Mouse (Mus musculus) hindbrain, embryonic 11.5 days (tissue): ENCODE data around the gene Mrpl18. TPM values are rescaled to one million over a fixed set of nuclear protein-coding genes. Genes with fewer than 3 reads are reported as not detected.
"Not testable (repeated sequence)": the region's sequence is repeated elsewhere in the genome, so short reads cannot be mapped to it uniquely, and the experiment has no call there.

Experiments used
- ATAC-seq: fragments of 200-750 bp; cut with Nextera tagmentation; 2 replicates; pipeline ENCODE4 v1.8.0; 2017; ENCODE audit warnings: mild to moderate bottlenecking, moderate TSS enrichment, moderate library complexity; ENCODE audit not compliant: low FRiP score
- DNase-seq: peaks from one replicate; pipeline ENCODE4 v3.0.0-alpha.2; 2015; ENCODE audit warnings: low spot score
- H3K27ac ChIP-seq: fragments of 300-500 bp; sonication (generic); 2 replicates; pipeline ENCODE4 v1.5.1; 2014; ENCODE audit warnings: mild to moderate bottlenecking, low read depth, low read length
- H3K27me3 ChIP-seq: fragments of 300-500 bp; sonication (generic); 2 replicates; pipeline ENCODE4 v1.6.1; 2014; ENCODE audit warnings: mild to moderate bottlenecking, low read length, moderate library complexity, mixed read lengths; ENCODE audit not compliant: control insufficient read depth, insufficient read depth
- H3K36me3 ChIP-seq: fragments of 300-500 bp; sonication (generic); 2 replicates; pipeline ENCODE4 v1.6.1; 2014; ENCODE audit warnings: mild to moderate bottlenecking, low read length, moderate library complexity, mixed read lengths; ENCODE audit not compliant: control insufficient read depth, insufficient read depth
- H3K4me1 ChIP-seq: fragments of 300-500 bp; sonication (generic); replicated peaks from 2 replicates; pipeline ENCODE4 v1.6.1; 2014; ENCODE audit warnings: low read length, mixed read lengths; ENCODE audit not compliant: control insufficient read depth, insufficient read depth
- H3K4me2 ChIP-seq: fragments of 300-500 bp; sonication (generic); replicated peaks from 2 replicates; pipeline ENCODE4 v1.6.1; 2014; ENCODE audit warnings: mild to moderate bottlenecking, low read depth, low read length
- H3K4me3 ChIP-seq: fragments of 300-500 bp; sonication (generic); 2 replicates; pipeline ENCODE4 v1.5.1; 2014; ENCODE audit warnings: low read depth, low read length
- H3K9ac ChIP-seq: fragments of 300-500 bp; sonication (generic); 2 replicates; pipeline ENCODE4 v1.6.1; 2014; ENCODE audit warnings: low read depth, low read length
- H3K9me3 ChIP-seq: fragments of 300-500 bp; sonication (generic); 2 replicates; pipeline ENCODE4 v1.6.1; 2016; ENCODE audit warnings: low read length; ENCODE audit not compliant: control insufficient read depth
- WGBS: fragments of 180-500 bp; shearing (Covaris S2); extraction: QIAGEN DNeasy Blood & Tissue Kit; methylation state at CpG from one replicate; pipeline ENCODE4 v1.1.7; 2014; 5-methylcytosine and 5-hydroxymethylcytosine counted together
- polyA plus RNA-seq: library from polyadenylated mRNA; unstranded; fragments of >200 nt; fragmentation: Nextera tagmentation; extraction: Ambion mirVana; gene quantifications from 2 replicates; pipeline ENCODE4 v1.2.1, GENCODE M21; 2014

Gene Mrpl18
- polyA plus RNA-seq, 1 experiment from 2014 or later: 171 TPM

GRCm38 (mm10) chr17:12903372-12904333, 12.5 kb downstream of the Mrpl18 start:
- H3K4me1 ChIP-seq: peaks cover 4% of the 10 kb centered on the region; the same call in 1 of the 2 replicates
- H3K9me3 ChIP-seq: no peaks in the 10 kb centered on the region
- peak; percentile 40; the same call in 1 of the 2 replicates for ATAC-seq
- H3K36me3 ChIP-seq: no peaks in the 10 kb centered on the region
- H3K4me2 ChIP-seq: no peak overlapping the region
- H3K4me3 ChIP-seq: no peak overlapping the region
- no peak overlapping the region for H3K27ac ChIP-seq
- no peak overlapping the region for H3K9ac ChIP-seq
- no peak for DNase-seq
- no peaks in the 10 kb centered on the region for H3K27me3 ChIP-seq
- 48% methylated on average over 11 of the region's 12 CpGs for WGBS

DNA sequence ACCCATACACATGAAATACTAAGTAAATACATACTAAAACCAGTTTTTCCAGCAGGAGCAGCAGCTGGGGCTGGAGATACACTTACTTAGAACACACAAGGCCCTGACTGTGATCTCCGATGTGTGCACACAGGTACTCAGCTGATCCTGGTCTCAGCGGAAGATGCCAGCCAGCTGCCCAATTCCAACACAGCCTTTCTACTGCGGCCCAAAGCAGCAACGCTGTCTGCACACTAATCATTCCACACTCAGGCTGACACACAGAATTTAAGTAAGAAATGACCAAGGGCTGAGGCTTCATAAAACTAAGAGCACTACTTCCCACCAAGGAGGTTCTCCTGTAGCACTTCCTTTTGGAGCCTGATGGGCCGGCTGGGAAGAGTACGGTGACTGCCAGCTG, 13.9 kb downstream of the Mrpl18 start:
- no peaks in the 10 kb centered on the region for H3K9me3 ChIP-seq
- H3K27ac ChIP-seq: no peak overlapping the region
- no peaks in the 10 kb centered on the region for H3K36me3 ChIP-seq
- H3K9ac ChIP-seq: no peak overlapping the region
- H3K4me3 ChIP-seq: no peak overlapping the region
- DNase-seq (no peak), ATAC-seq (no peak)
- 97% methylated on average over 6 of the region's 6 CpGs for WGBS
- H3K4me1 ChIP-seq: peaks cover 4% of the 10 kb centered on the region; the same call in 1 of the 2 replicates
- H3K4me2 ChIP-seq: no peak overlapping the region
- no peaks in the 10 kb centered on the region for H3K27me3 ChIP-seq

DNA sequence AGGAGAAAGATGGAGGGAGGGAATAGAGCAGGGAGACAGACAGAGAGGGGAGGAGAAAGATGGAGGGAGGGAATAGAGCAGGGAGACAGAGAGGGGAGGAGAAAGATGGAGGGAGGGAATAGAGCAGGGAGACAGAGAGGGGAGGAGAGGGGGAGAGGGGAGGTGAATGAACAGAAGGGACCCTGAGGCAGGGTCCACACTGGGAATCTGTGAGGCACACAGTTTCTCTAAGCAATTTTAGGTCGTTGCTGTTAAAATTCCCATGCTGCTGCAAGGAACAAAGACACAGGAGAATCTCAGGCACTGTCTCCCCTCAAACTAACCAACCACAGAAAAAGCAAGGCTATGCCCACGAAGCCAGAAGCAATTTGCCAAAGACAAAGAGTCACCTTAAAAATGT, 17.5 kb downstream of the Mrpl18 start:
- H3K36me3 ChIP-seq, ATAC-seq, H3K27ac ChIP-seq, H3K27me3 ChIP-seq, DNase-seq, H3K9ac ChIP-seq, H3K4me2 ChIP-seq, H3K4me1 ChIP-seq, H3K4me3 ChIP-seq, H3K9me3 ChIP-seq: not testable (repeated sequence)
- 32% methylated on average over 2 of the region's 2 CpGs for WGBS

DNA sequence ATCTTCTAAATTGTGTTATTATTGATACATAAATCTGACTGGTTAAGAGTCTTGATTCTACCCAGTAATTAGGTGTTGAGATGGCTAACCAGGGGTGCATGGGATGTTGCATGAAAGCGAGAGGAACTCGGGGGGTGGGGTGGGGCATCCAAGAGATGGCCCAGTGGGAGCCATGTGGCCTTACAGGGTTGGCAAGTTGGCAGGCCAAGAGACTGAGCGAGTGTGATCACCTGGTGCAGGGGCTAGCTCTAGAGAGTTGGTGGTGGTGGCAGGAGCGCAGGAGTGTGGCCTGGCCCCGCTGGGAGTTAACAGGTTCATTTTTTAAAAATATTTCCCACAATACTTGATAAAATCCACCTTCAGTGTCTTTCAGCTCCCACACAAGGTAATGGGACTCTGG, 18.5 kb downstream of the Mrpl18 start:
- no peak overlapping the region for H3K9ac ChIP-seq
- no peak overlapping the region for H3K4me2 ChIP-seq
- no peaks in the 10 kb centered on the region for H3K27me3 ChIP-seq
- H3K9me3 ChIP-seq: no peaks in the 10 kb centered on the region
- H3K4me3 ChIP-seq: no peak overlapping the region
- DNase-seq (no peak), ATAC-seq (no peak)
- WGBS: 76% methylated on average over 5 of the region's 5 CpGs
- no peaks in the 10 kb centered on the region for H3K36me3 ChIP-seq
- no peaks in the 10 kb centered on the region for H3K4me1 ChIP-seq
- H3K27ac ChIP-seq: no peak overlapping the region

DNA sequence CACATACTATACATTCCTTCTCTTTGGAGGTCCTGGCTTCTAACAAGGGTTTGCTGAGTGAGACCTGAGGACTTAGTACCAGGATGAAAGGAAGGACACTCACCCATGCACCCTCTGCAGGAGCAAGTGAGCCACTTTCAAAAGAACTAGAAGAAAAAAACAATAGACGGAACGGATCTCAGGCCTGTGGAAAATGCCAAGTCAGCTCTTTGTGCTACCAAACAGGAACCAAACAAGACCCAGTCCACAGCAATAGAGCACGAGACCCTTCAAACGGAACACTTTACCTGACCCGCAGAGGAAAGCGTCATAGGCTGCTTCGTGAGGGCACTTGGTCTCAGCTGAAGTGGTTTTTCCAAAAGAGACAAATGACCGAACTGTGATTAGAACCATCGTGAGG, 24.1 kb downstream of the Mrpl18 start:
- Histone ChIP-seq H3K4me2 (no peak overlapping the region), H3K9ac (no peak overlapping the region), H3K36me3 (no peaks in the 10 kb centered on the region; the same call in 1 of the 2 replicates), H3K4me3 (no peak overlapping the region), H3K27me3 (no peaks in the 10 kb centered on the region), H3K4me1 (no peaks in the 10 kb centered on the region), H3K27ac (no peak overlapping the region), H3K9me3 (no peaks in the 10 kb centered on the region)
- WGBS: 92% methylated on average over 9 of the region's 9 CpGs
- DNase-seq (no peak), ATAC-seq (no peak)

DNA sequence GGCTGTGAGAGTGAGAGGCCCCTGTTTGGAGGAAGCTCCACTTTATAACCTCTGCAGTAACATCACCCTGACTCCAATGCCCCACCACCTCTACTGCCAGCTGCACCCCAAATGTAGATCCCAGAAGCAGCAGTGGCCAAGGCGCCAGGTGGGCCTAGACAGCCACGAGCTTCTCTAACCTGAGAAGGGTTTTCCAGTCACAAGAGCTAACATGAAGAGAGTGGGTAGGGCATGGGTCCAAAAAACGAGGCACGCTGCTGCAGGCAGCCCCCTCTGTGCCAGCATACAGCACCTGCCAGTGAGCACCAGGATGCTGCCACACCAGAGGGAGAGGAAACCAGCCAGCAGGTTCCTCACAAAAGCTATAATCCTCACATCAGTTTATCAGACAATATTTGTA, 25.1 kb downstream of the Mrpl18 start:
- ATAC-seq (no peak), DNase-seq (no peak)
- H3K9ac ChIP-seq: no peak overlapping the region
- H3K27me3 ChIP-seq: no peaks in the 10 kb centered on the region
- 95% methylated on average over 4 of the region's 4 CpGs for WGBS
- no peaks in the 10 kb centered on the region for H3K4me1 ChIP-seq
- no peaks in the 10 kb centered on the region for H3K9me3 ChIP-seq
- H3K27ac ChIP-seq: no peak overlapping the region
- H3K4me3 ChIP-seq: no peak overlapping the region
- H3K4me2 ChIP-seq: no peak overlapping the region
- H3K36me3 ChIP-seq: no peaks in the 10 kb centered on the region; the same call in 1 of the 2 replicates

DNA sequence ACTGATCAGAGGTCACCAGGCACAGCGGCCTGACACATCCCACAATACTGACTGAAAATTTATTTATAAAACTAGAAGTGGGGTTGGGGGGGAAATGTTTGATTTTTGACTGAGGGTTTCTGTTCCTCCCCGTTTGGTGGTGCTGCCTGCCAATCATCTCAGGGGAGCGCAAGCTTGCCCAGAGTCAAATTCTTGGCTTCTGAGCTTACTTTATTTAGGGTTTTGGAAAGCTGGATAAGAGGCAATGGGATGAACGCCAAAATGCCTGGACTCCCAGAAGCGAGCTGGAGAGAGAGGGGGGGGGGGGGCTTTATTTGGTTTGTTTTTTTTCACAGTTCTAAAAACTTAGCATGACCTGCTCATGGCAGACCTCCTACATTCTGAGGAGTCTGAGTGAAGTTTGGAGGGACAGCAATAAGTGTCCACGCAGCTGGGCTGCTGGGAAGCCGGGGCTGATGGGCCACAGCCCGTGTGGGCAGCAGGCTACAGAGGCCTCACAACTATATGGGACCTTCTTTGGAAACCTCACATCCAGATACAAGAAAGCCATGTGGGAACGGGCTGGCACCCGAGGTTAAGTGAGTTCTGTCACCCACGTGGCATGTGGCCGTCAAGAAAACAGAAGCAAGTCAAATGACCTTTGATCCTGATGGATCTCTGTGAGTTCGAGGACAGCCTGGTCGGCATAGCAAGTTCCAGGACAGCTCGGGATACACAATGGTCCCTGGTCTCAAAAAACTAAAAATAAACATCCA, 28.9 kb downstream of the Mrpl18 start:
- 85% methylated on average over 15 of the region's 15 CpGs for WGBS
- no peak overlapping the region for H3K9ac ChIP-seq
- no peaks in the 10 kb centered on the region for H3K27me3 ChIP-seq
- DNase-seq: no peak
- no peak overlapping the region for H3K4me2 ChIP-seq
- no peaks in the 10 kb centered on the region; the same call in 1 of the 2 replicates for H3K36me3 ChIP-seq
- H3K9me3 ChIP-seq: no peaks in the 10 kb centered on the region
- no peak overlapping the region for H3K27ac ChIP-seq
- no peak for ATAC-seq
- no peaks in the 10 kb centered on the region for H3K4me1 ChIP-seq
- no peak overlapping the region for H3K4me3 ChIP-seq

DNA sequence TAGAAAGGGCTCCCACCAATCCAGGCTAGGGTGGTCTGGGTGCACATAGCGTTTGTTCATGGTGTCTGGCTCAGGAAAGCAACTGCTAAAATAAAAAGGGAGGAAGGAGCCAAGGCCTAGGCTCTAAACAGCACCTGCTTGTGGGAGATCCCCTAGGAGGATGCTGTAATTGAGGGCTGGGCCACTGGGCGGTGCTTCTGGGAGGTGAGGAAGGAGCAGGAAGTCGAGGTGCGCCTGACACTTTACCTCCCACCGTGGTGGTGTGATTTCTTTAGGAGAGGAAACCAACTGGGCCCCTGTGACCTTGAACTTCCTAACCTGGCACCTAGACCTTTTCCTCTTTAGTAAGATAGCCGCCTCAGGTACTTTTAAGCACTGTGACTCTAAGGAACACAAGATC, 29.5 kb downstream of the Mrpl18 start:
- 41% methylated on average over 6 of the region's 6 CpGs for WGBS
- Histone ChIP-seq H3K4me2 (no peak overlapping the region), H3K9me3 (no peaks in the 10 kb centered on the region), H3K4me3 (no peak overlapping the region), H3K27ac (no peak overlapping the region), H3K9ac (no peak overlapping the region), H3K4me1 (no peaks in the 10 kb centered on the region), H3K36me3 (no peaks in the 10 kb centered on the region; the same call in 1 of the 2 replicates), H3K27me3 (no peaks in the 10 kb centered on the region)
- ATAC-seq (no peak), DNase-seq (no peak)
